Mouse (Mus musculus): ENCODE measurements around the gene Optn. TPM values are rescaled to one million over a fixed set of nuclear protein-coding genes. Genes with fewer than 3 reads are reported as not detected.

Optn gene
- total and polyA plus RNA-seq, 3 experiments, result 4.8 to 105 (median 100) TPM

DNA sequence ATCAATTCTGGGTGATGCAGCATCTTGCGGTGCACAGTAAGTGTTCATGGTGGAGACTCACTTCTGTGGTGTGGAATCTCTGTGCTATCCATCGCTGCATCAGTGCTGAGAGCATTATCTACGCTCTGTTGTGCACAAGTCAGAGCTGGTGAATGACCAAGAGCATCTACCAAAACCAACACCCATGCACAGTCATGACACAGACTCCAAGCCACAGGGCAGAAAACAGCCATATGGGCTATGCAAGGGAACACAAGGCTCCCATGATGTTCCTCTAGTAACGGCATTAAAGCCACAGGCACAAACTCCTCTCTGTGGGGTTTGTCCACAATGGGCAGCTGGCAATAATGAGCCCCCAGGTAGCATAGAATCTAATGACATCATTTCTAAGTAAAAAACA is 34.0 kb downstream of the Optn start:
- DNase-seq, result no peak

- DNase-seq, result no peak
Measured at GRCm38 (mm10) chr2:5028047-5028446, 35.8 kb downstream of the Optn start.

GRCm38 (mm10) chr2:5027057-5027456 is 36.8 kb downstream of the Optn start:
- DNase-seq, result no peak

DNA sequence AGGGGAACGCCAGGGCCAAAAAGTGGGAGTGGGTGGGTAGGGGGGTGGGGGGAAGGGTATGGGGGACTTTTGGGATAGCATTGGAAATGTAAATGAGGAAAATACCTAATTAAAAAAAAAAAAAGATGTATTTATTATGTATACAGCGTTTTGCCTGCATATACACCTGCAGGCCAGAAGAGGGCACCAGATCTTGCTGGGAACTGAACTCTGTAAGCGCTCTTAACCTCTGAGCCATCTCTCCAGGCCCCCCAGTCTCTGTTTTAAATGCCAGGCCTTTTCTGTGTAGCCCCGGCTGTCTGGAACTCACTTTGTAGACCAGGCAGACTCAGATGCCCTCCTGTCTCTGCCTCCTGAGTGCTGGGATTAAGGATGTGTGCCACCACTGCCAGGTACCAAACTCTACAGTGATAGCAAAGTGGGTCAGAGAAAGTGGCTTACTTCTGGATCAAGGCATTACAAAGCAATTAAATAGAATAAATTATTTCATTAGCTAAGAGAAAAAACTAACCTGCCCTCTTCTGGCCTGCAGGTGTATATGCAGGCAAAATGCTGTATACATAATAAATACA is 38.6 kb downstream of the Optn start:
- no peak for DNase-seq

- DNase-seq, result peak; percentile 62
Measured at GRCm38 (mm10) chr2:5023699-5024399, 40.0 kb downstream of the Optn start.

GRCm38 (mm10) chr2:5023275-5023674 is 40.6 kb downstream of the Optn start:
- DNase-seq, result no peak

DNA sequence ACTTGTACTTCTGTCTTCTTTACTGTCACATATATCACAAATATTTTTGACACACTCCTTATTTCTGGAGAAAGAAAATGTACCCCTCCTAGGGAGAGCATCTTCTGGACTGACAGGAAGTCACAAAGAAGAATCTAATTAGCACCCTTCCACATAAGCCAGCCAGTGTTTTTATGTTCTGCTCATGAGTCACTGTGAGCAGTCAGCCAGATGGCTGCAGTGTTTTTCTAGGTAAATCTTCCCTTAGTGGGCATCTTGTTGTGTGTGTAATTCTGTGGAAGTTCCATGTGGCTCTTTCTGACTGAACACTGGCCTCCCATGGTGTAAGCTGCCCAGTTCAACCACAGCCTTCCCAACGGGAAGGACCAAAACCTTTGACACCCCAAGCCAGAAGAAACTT is 44.1 kb downstream of the Optn start:
- DNase-seq, result no peak

- DNase-seq, result no peak
Measured at GRCm38 (mm10) chr2:5016922-5017321, 46.9 kb downstream of the Optn start.

DNA sequence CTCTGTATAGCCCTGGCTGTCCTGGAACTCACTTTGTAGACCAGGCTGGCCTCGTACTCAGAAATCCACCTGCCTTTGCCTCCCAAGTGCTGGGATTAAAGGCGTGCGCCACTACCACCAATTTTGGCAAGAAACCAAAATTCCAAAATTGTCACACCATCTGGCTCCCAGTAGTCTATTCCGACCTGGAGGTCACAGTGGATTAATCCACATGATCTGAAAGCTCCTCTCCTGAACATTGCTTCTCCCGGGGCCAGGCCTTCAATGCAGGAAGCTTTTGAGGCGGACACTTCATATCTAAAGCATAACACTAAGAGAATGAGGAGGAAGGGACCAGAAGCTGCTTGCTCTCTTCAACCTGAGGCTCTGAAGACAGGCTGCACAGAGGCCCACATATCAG is 48.3 kb downstream of the Optn start:
- DNase-seq, result no peak

GRCm38 (mm10) chr2:5014616-5015015 is 49.2 kb downstream of the Optn start:
- no peak for DNase-seq

DNA sequence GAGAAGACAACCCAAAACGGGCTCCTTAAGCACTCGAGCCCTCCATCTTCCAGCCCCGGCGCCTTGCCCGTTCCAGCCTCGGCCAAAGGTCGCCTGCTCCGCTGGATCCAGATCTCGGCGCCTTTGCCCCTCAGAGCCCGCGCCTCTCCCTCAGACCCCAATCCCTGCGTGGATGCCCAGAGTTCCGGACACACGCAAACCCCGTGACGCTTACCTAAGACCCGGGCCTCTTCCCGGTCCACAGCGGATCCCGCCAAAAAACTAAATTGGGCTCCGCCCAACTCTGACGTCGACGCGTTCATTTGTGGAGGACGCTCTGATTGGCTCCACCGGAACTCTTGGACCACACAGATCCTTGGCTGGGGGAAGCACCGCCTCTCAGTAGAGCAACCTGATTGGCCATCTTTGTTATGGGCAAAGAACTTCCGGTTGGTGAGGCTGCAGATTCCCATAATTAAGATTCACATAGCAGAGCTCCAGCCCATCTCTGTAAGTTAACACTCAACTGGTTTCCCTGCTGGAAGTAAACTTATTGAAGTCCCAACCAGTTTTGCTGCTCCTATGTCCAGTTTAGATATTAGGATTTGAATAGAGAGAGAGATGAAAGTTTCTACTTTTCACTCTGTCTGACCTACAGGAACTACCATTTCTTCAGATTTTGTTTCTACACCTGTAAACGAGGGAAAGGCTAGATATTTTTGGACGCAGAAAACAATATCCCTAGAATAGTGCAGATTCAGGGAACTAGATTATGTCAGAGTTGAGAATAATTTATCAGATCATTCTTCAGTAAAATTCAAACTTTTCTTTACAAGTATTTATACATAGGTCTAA is 51.1 kb downstream of the Optn start, which contains the start of gene Mcm10:
TSS of gene Mcm10 (minus strand) at position 301 of the 834 bp plus-strand sequence.
- peak; percentile 92 for DNase-seq

GRCm38 (mm10) chr2:5011898-5012490 is 51.9 kb downstream of the Optn start:
- DNase-seq, result no peak

DNA sequence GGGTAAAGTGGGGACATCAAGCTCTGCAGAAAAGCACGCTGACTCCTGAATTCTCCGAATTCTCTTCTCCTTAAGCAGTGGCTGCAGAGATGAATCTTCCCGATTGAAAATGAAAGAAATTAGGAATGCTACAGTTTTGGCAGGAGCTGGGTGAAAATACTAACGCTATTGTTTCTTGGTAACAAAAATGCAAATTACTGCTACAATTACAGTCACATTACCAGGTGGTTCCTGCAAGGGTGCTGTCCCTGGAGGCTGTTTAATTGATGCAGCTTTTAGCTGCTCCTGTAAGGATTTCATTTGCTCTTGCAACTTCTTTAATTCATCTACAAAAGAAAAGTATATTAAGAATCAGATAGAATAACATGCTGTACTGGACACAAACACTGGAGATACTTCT is 56.7 kb downstream of the Optn start:
- DNase-seq, result no peak

DNA sequence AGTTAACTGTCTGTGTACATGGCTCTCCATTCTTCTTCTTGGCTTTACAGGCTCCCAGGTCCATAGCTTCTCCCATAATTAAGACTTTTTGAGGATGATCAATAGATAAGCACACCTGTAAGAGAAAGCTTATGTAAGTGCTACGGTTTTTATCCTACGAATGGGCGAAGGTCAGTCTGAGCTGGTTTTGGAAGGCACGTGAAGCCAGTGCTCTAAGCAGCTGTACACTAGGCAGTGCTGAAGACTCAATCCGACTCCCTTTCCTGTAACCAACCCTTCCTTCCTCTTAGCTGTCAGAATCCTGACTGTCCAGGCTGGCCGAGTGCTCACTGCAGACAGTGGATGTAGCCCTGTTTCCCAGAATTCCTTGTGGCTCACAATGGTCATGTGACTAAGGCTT is 62.6 kb downstream of the Optn start:
- no peak for DNase-seq

- DNase-seq, result no peak
Measured at GRCm38 (mm10) chr2:4998905-4999304, 64.9 kb downstream of the Optn start.

GRCm38 (mm10) chr2:4996421-4996824 is 67.4 kb downstream of the Optn start:
- no peak for DNase-seq

DNA sequence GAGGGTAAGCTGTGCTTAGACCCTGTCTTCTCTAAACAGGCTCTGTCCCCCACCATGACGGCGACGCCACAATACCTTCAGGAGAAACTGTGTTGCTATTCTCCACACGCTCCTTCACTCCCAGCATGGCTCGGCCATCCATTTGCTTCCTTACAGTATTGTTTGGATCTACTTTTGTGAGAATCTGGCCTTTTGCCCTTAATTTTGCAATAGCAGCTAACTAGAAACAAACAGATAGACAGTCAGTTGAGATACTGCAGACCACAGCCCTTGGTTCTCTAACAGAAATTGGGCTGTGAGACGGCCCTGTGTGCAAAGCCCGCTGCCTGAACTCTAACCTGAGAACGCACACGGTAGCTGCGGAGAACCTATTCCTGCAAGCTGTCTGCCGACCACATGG is 68.2 kb downstream of the Optn start:
- DNase-seq, result no peak

GRCm38 (mm10) chr2:4994436-4994835 is 69.4 kb downstream of the Optn start:
- DNase-seq, result no peak

- no peak for DNase-seq
Measured at GRCm38 (mm10) chr2:4993584-4993983, 70.3 kb downstream of the Optn start.

- DNase-seq, result no peak
Measured at GRCm38 (mm10) chr2:4988826-4989424, 74.9 kb downstream of the Optn start.

DNA sequence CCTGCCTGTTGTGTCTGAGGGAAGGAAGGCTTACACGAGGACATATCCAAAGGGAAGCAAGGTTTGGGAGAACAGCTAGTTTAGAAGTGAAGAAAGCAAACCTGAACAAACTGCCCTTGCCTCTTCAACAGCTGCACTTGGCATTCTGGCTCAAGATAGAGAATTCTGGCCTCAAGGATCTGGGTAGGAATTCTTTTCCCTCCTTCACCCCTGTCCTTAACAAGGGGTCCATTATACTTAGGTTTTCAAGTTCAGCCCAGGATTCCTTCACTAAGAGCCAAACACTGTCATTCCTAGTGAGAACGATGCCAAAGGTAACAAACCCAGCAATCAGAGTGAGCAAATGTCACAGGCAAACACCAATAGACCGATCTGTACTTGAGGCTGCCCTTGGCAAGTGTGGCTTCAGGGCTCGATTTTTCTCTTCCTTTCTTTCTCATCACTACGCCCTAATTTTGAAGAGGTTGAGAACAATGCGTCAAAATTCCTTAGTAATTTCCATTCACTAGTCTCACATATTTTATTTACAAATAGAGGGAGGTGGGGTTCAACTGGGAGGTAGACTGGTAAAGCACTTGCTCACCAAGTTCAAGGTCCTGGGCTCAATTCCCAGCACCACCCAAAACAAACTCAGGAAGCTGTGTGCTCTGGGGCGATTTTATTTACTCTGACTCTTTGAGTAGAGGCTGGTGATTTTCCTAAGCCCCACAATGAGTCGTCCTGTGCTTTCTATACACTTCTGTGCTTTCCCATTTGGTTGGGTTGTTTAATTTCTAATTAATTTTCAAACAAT is 76.3 kb downstream of the Optn start:
- no peak for DNase-seq
